Mouse (Mus musculus): ENCODE results near the gene Lingo1. TPM values are rescaled to one million over a fixed set of nuclear protein-coding genes. Genes with fewer than 3 reads are reported as not detected.

The Lingo1 gene
- total and polyA plus RNA-seq, 3 experiments, result 0.11 TPM; not detected in 2

- no peaks in the 10 kb centered on the region for H3K9me3 ChIP-seq (replicated peaks)
- peaks cover 5% of the 10 kb centered on the region; the same call in 1 of the 2 replicates for H3K27me3 ChIP-seq (ENCODE audit: insufficient read depth, low read length)
- no peak overlapping the region for H3K4me3 ChIP-seq (ENCODE audit: low read depth, low read length)
- H3K36me3 ChIP-seq (replicated peaks), result no peaks in the 10 kb centered on the region
- no peak for DNase-seq (ENCODE audit: low spot score)
- TF ChIP-seq TAL1 (conservative IDR thresholded peaks at IDR 0.05; ENCODE audit: low read depth, low read length) (no peak), GATA2 (IDR thresholded peaks at IDR 0.05; ENCODE audit: borderline replicate concordance, low read depth, low read length) (no peak), CTCF (IDR thresholded peaks at IDR 0.05; ENCODE audit: low read depth, low read length) (no peak), GATA1 (IDR thresholded peaks at IDR 0.05; ENCODE audit: borderline replicate concordance, low read length) (no peak), POLR2AphosphoS5 (IDR thresholded peaks at IDR 0.05; ENCODE audit: insufficient replicate concordance, low read depth, low read length) (no peak)
- no peaks in the 10 kb centered on the region for H3K4me1 ChIP-seq (ENCODE audit: insufficient read depth, low read depth, low read length)
- ATAC-seq (ENCODE audit: extremely low read depth, insufficient number of reproducible peaks, low FRiP score, poor library complexity, severe bottlenecking), result no peak
These were observed 173.5 kb downstream of the Lingo1 start for GRCm38 (mm10) chr9:56622761-56623160.

GRCm38 (mm10) chr9:56620512-56621371 is 175.5 kb downstream of the Lingo1 start:
- H3K27me3 ChIP-seq (ENCODE audit: insufficient read depth, low read length), result peaks cover 5% of the 10 kb centered on the region; the same call in 1 of the 2 replicates

GRCm38 (mm10) chr9:56619715-56620114 is 176.6 kb downstream of the Lingo1 start:
- Histone ChIP-seq H3K4me1 (ENCODE audit: insufficient read depth, low read depth, low read length) (no peaks in the 10 kb centered on the region), H3K27me3 (ENCODE audit: insufficient read depth, low read length) (peaks cover 5% of the 10 kb centered on the region; the same call in 1 of the 2 replicates), H3K36me3 (replicated peaks) (no peaks in the 10 kb centered on the region), H3K4me3 (ENCODE audit: low read depth, low read length) (no peak overlapping the region), H3K9me3 (replicated peaks) (no peaks in the 10 kb centered on the region)
- ATAC-seq (ENCODE audit: extremely low read depth, insufficient number of reproducible peaks, low FRiP score, poor library complexity, severe bottlenecking) (no peak), DNase-seq (ENCODE audit: low spot score) (no peak)
- TF ChIP-seq CTCF (IDR thresholded peaks at IDR 0.05; ENCODE audit: low read depth, low read length) (no peak), GATA2 (IDR thresholded peaks at IDR 0.05; ENCODE audit: borderline replicate concordance, low read depth, low read length) (no peak), POLR2AphosphoS5 (IDR thresholded peaks at IDR 0.05; ENCODE audit: insufficient replicate concordance, low read depth, low read length) (no peak), GATA1 (IDR thresholded peaks at IDR 0.05; ENCODE audit: borderline replicate concordance, low read length) (no peak), TAL1 (conservative IDR thresholded peaks at IDR 0.05; ENCODE audit: low read depth, low read length) (no peak)

More at GRCm38 (mm10) chr9:56620512-56621371, 175.5 kb downstream of the Lingo1 start:
- no peaks in the 10 kb centered on the region for H3K36me3 ChIP-seq (replicated peaks)
- TF ChIP-seq TAL1 (conservative IDR thresholded peaks at IDR 0.05; ENCODE audit: low read depth, low read length) (no peak), GATA1 (IDR thresholded peaks at IDR 0.05; ENCODE audit: borderline replicate concordance, low read length) (no peak), CTCF (IDR thresholded peaks at IDR 0.05; ENCODE audit: low read depth, low read length) (no peak), POLR2AphosphoS5 (IDR thresholded peaks at IDR 0.05; ENCODE audit: insufficient replicate concordance, low read depth, low read length) (no peak), GATA2 (IDR thresholded peaks at IDR 0.05; ENCODE audit: borderline replicate concordance, low read depth, low read length) (no peak)
- H3K9me3 ChIP-seq (replicated peaks), result no peaks in the 10 kb centered on the region
- ATAC-seq (ENCODE audit: extremely low read depth, insufficient number of reproducible peaks, low FRiP score, poor library complexity, severe bottlenecking) (no peak), DNase-seq (ENCODE audit: low spot score) (no peak)
- H3K4me1 ChIP-seq (ENCODE audit: insufficient read depth, low read depth, low read length), result no peaks in the 10 kb centered on the region
- no peak overlapping the region for H3K4me3 ChIP-seq (ENCODE audit: low read depth, low read length)

GRCm38 (mm10) chr9:56618660-56619059 is 177.6 kb downstream of the Lingo1 start:
- H3K4me3 ChIP-seq (ENCODE audit: low read depth, low read length), result no peak overlapping the region
- DNase-seq (ENCODE audit: low spot score) (no peak), ATAC-seq (ENCODE audit: extremely low read depth, insufficient number of reproducible peaks, low FRiP score, poor library complexity, severe bottlenecking) (no peak)
- H3K4me1 ChIP-seq (ENCODE audit: insufficient read depth, low read depth, low read length), result no peaks in the 10 kb centered on the region
- H3K27me3 ChIP-seq (ENCODE audit: insufficient read depth, low read length), result peaks cover 3% of the 10 kb centered on the region; the same call in 1 of the 2 replicates
- H3K9me3 ChIP-seq (replicated peaks), result no peaks in the 10 kb centered on the region
- H3K36me3 ChIP-seq (replicated peaks), result no peaks in the 10 kb centered on the region
- no peak for TF ChIP-seq GATA2 (IDR thresholded peaks at IDR 0.05; ENCODE audit: borderline replicate concordance, low read depth, low read length)
- TF ChIP-seq POLR2AphosphoS5 (IDR thresholded peaks at IDR 0.05; ENCODE audit: insufficient replicate concordance, low read depth, low read length), result no peak
- no peak for TF ChIP-seq CTCF (IDR thresholded peaks at IDR 0.05; ENCODE audit: low read depth, low read length)
- no peak for TF ChIP-seq TAL1 (conservative IDR thresholded peaks at IDR 0.05; ENCODE audit: low read depth, low read length)
- TF ChIP-seq GATA1 (IDR thresholded peaks at IDR 0.05; ENCODE audit: borderline replicate concordance, low read length), result no peak

GRCm38 (mm10) chr9:56616061-56616460 is 180.2 kb downstream of the Lingo1 start:
- H3K36me3 ChIP-seq (replicated peaks), result no peaks in the 10 kb centered on the region
- peaks cover 3% of the 10 kb centered on the region; the same call in 1 of the 2 replicates for H3K27me3 ChIP-seq (ENCODE audit: insufficient read depth, low read length)
- H3K9me3 ChIP-seq (replicated peaks), result no peaks in the 10 kb centered on the region
- H3K4me3 ChIP-seq (ENCODE audit: low read depth, low read length), result no peak overlapping the region
- ATAC-seq (ENCODE audit: extremely low read depth, insufficient number of reproducible peaks, low FRiP score, poor library complexity, severe bottlenecking) (no peak), DNase-seq (ENCODE audit: low spot score) (no peak)
- H3K4me1 ChIP-seq (ENCODE audit: insufficient read depth, low read depth, low read length), result no peaks in the 10 kb centered on the region; the same call in 1 of the 2 replicates
- TF ChIP-seq POLR2AphosphoS5 (IDR thresholded peaks at IDR 0.05; ENCODE audit: insufficient replicate concordance, low read depth, low read length) (no peak), CTCF (IDR thresholded peaks at IDR 0.05; ENCODE audit: low read depth, low read length) (no peak), GATA2 (IDR thresholded peaks at IDR 0.05; ENCODE audit: borderline replicate concordance, low read depth, low read length) (no peak), GATA1 (IDR thresholded peaks at IDR 0.05; ENCODE audit: borderline replicate concordance, low read length) (no peak), TAL1 (conservative IDR thresholded peaks at IDR 0.05; ENCODE audit: low read depth, low read length) (no peak)

- H3K27me3 ChIP-seq (ENCODE audit: insufficient read depth, low read length), result peaks cover 10% of the 10 kb centered on the region; the same call in 1 of the 2 replicates
- H3K36me3 ChIP-seq (replicated peaks), result no peaks in the 10 kb centered on the region
- no peaks in the 10 kb centered on the region for H3K9me3 ChIP-seq (replicated peaks)
- DNase-seq (ENCODE audit: low spot score), result no peak
- TF ChIP-seq POLR2AphosphoS5 (IDR thresholded peaks at IDR 0.05; ENCODE audit: insufficient replicate concordance, low read depth, low read length) (no peak), GATA1 (IDR thresholded peaks at IDR 0.05; ENCODE audit: borderline replicate concordance, low read length) (no peak), CTCF (IDR thresholded peaks at IDR 0.05; ENCODE audit: low read depth, low read length) (no peak), GATA2 (IDR thresholded peaks at IDR 0.05; ENCODE audit: borderline replicate concordance, low read depth, low read length) (no peak), TAL1 (conservative IDR thresholded peaks at IDR 0.05; ENCODE audit: low read depth, low read length) (no peak)
- no peak for ATAC-seq (ENCODE audit: extremely low read depth, insufficient number of reproducible peaks, low FRiP score, poor library complexity, severe bottlenecking)
- H3K4me1 ChIP-seq (ENCODE audit: insufficient read depth, low read depth, low read length), result no peaks in the 10 kb centered on the region; the same call in 1 of the 2 replicates
- no peak overlapping the region for H3K4me3 ChIP-seq (ENCODE audit: low read depth, low read length)
These were observed 183.5 kb downstream of the Lingo1 start for GRCm38 (mm10) chr9:56612798-56613183.

Data from G1E (cell line).